Mouse (Mus musculus): ENCODE data around the gene Msantd2.

Msantd2 gene

DNA sequence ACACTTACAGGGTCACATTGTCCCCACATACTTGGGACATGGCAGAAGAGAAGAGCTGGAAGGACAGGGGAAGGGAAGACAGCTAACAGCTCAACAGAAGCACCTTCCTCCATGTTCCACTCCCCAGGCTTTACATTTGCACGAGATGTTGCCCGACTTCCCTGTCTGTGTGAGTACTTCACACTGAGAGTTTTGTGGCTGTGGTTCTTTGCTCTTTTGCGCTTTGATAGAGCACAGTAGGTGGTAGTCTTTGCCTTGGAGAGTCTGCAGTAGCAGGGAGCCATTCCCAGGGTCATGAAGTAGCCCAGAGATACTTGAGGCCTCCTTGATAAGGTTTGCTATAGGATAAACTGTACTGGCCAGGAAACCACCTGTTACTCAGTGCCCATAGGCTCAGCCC is 11.1 kb downstream of the Msantd2 start:
- in situ Hi-C loops (cut with MboI; ENCODE audit: low sequenced_read_pairs) = no loop called here

DNA sequence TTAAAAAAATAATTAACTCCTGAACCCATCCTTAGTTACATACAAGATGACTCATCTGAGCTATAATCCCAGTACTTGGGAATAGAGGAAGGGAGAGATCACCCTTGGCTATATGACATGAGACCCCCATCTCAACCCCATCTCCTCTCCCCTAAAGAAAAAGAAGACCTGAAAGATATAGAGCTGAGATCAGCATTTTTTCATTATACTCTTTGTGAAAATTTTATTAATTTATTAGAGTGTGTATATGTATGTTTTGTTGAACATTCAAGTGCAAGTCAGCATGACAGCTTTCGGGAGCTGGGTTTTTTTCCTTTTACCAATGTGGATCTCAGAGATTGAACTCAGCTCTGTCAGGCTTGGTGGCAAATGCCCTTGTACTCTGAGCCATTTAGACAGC is 12.1 kb downstream of the Msantd2 start:
- in situ Hi-C loops (cut with MboI; ENCODE audit: low sequenced_read_pairs) = no loop called here

DNA sequence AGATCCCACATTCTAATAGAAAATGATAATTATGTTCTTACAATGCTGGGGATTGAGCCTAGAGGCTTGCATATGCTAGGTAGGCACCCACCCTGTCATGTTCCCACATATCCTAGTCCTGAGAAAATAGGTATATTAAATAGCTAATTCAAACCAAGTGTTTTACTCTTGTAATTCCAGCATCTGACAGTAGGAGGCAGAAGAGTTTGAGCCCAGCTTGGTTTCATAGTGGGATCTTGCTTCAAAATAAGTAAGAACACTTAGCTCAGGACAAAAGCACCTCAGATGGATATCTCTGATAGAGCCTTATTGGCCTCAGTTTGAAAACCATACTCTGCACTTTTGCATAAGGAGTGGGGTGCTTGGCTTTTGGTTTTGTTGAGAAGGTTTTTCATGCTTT is 15.2 kb downstream of the Msantd2 start:
- in situ Hi-C loops (cut with MboI; ENCODE audit: low sequenced_read_pairs) = no loop called here

DNA sequence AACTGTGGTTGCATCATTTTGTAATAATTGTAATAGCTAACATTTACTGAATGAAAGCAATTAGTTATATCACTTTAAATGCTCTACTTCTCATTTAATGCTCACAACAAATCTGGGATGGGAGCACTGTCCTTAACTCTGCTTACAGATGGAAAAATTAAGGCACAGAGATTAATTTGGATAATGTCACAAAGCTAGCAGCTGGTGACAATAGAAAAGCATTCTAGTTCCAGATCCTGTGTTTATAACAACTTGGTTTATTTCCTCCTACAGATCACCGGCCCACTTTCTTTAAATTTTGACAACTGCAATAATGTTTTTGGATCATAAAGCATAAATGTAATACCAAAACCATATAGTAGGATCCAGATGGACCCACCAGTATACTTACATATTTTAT is 16.9 kb downstream of the Msantd2 start:
- in situ Hi-C loops (cut with MboI; ENCODE audit: low sequenced_read_pairs) = no loop called here

DNA sequence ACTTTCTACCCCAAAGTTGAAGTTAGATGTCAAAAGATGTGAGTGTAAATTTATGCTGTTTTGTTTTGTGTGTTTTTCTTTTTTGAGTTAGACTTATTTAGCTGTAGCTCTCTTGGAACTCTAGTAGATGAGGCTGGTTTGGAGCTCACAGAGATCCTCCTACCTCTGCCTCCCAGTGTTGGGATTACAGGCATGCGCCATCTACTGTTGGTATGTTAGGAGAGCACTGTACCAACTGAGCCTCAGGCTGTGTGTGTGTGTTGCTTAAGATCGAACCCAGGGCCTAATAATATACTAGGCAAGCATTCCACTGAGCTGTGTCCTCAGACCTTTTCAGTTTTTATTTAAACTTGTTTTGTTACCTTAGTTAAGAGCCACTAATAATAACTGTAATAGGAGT is 23.0 kb downstream of the Msantd2 start:
- in situ Hi-C loops (cut with MboI; ENCODE audit: low sequenced_read_pairs) = no loop called here

DNA sequence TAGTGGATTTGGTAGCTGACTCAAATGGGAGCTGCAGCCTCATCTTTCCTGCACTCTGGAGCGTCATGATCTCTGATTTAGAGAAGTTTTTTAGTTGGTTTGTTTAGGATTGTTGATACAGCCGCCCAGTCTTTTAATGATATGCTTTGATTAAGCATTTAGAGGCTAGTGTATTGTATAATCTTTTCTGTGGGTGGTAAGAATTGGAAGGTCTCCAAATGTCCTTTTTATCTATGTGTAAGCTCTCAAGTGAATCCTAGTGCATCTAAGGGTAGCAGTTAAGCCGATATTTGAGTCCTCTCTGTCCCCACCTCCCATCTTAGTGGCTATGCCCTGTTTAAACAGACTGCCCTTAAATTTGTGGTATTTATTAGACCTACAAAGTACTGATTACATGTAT is 25.3 kb downstream of the Msantd2 start:
- in situ Hi-C loops (cut with MboI; ENCODE audit: low sequenced_read_pairs) = no loop called here

DNA sequence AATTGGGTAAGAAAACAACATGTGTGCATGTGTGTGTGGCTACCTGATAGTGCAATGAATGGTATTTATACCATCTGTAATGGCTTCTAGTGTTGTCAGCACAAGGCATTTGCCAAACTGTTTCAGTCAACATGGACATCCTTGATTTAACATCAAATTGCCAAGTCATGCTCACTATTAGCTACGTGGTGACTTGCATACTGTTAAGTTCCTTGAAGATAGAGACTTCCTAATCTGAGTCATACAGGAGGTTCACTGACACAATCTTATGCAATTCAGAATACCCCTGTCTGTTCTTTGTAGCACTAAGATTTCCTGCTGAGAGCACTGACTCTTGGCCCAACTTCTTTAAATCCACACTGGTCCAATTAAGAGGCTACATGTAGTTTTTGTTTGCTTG is 28.3 kb downstream of the Msantd2 start:
- in situ Hi-C loops (cut with MboI; ENCODE audit: low sequenced_read_pairs) = no loop called here

DNA sequence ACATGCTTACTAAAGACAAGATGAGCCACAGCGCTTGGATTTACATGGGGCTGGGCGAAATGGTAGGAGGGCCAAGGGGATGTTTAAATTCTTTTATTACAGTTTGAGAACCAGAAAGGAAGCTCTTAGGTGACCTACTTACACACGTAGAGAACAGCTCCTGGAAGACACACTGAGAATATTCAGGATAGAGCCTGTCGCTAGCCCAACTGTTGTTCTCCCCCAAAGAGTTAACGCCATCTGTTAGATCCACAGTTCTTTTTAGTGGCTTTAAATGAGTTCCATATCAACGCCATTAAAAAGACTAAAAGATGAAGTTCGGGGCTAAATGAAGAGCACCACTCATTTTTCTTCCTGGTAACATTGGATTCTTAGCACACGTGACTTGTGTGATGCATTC is 29.9 kb downstream of the Msantd2 start:
- in situ Hi-C loops (cut with MboI; ENCODE audit: low sequenced_read_pairs) = no loop called here

DNA sequence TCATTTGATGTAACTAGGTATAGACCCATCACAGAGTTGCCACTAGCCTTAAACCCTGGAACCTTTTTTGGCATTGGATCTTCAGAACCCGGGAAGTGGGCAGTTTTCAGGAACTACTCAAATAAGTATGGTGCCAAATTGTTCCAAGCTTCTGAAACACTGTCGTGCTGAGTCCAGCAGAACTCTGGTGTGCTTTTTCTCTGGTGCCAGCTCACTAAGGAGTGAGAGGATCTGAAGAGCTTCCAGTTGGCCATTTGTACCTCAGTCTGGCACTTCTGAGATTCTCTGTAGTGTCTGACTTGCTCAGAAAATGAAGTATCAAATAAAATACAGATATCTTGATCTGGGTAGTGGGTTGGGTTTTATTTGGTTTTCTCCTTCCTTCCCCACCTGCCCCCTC is 30.9 kb downstream of the Msantd2 start:
- in situ Hi-C loops (cut with MboI; ENCODE audit: low sequenced_read_pairs) = no loop called here

DNA sequence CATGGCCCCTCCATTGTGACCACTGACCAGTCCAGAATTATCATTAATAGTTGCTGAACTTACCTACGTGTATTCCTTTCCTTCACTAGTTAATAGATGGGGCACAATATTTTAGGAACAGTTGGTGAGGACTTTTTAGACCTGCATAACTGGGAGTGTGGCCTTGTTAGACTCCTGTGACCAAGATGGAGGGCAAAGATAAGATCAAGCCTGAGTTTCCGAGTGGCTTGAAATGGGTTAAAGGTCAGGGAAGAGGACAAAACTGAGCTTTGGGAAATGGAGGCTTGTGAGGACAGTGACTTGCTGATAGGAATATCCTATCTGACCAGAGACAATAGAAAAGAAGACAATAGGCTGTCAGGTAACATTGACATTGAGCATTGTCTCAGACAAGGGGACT is 36.3 kb downstream of the Msantd2 start:
- in situ Hi-C loops (cut with MboI; ENCODE audit: low sequenced_read_pairs) = no loop called here

DNA sequence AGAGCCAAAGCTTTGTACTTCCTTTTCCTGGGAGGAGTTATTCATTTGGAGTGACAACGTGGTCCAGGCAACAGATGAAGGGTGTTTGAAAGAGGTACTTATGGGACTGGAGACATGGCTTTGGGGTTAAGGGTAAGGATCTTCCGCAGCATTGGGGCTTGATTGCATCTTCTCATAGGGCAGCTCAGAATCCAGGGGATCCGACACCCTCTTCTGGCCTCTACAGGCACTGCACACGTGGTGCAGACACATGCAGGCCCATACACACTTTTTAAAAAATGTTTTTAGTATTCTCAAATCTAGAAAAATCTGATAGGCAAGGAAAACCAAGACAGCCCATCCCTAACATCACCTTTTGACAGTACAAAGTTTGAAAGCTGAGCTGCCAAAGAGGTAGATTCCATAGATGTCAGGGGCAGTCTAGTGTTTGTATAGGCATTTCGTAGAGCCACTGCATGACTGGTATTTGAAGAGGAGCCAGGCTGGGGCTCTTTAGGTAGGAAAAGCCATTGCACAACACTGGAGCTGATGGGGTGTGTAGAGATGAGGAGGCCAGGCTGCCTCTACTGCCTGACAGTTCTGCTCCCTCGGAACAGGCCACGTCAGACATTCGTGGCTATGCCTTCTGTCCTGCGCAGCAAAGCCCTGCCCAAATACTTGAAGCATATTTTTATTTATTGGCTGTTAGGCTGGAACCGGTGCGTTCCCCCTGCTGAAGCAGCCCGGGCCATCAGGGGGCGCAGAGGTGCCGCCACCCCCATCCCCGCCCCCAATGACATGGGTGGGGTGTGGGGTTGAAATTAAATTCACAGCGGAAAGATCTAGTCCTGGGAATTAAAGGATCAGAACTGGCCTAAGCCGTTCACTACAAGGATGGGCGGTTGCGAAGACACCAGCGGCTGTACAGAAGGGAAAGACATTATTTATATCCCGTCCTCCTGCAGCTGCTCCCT is 37.6 kb downstream of the Msantd2 start:
- in situ Hi-C loops (cut with MboI; ENCODE audit: low sequenced_read_pairs) = no loop called here

DNA sequence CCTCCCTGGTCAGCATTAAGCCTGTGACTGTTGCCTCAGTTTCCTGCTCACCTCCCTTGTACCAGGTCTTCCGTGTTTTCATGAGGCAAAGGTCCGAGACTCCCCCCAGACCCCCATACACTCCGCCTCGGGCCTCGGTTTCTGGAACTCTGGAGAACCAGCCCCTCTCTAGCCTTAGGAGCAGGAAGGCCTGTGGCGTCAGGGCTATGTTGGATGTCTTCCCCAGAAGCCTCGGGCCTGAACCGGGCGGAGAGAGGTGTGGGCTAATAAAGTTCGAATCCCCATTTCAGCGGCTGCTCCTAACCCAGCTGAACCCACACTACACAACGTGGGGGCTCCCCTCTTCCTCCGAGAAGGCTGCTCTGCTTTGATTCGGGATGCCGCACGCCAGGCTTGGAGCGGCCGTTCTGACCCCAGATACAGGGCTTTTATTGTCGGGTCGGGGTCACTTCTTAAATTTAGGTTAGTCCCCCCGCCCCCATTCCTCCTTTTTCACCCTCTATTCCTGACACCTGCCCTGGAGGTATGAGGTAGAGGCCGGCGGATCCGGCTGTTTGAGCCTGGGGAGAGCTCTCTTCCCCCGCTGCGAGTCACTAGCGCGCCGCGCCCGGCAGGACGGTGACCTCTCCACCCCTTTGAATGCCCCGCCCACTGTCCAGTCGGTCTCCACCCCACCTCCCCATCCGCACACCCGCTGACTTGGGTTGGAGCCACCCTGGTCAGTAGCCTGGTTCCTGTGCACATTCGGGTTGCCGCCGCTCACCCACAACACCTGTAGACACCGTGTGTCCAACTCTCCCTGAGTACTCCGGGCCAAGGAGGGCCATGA is 38.5 kb downstream of the Msantd2 start, which contains the start of gene Esam:
Gene Esam, plus strand, starts transcription at position 683 of the 829 bp plus-strand sequence.
- in situ Hi-C loops (cut with MboI; ENCODE audit: low sequenced_read_pairs) = no loop called here

DNA sequence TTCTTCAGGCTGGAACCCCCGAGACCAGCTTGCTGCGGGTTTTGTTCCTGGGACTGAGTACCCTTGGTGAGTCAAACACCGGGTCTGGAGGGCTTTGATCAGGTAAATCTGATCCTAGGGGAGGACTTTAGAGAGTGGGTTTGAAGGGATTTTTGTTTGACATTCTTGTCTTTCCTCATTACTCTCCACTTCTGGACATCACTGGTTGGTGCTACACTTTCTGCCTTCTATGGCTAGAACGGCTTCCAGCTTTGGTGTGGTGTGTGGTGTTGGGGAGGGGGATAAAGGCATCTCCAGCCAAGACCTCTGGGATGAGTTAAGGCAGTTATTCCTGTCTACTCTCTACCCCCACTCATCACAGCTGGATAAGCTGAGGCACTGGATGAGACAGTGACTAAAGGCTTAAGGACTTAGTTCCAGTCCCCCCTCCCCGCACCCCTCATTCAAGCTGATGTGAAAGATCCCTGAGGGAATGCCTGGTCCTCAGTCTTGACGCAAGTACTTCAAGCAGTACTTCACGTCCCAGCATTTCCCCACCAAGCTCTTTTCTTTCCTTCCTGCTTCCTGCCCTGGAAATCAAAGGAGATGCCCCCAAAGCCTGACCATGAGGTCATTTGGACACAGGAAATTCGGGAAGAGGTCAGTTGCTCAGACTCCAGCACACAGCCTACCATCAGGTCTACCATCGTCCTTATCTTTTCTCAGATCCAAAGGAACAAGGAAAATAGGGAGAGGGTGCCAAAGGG is 39.3 kb downstream of the Msantd2 start:
- in situ Hi-C loops (cut with MboI; ENCODE audit: low sequenced_read_pairs) = no loop called here

DNA sequence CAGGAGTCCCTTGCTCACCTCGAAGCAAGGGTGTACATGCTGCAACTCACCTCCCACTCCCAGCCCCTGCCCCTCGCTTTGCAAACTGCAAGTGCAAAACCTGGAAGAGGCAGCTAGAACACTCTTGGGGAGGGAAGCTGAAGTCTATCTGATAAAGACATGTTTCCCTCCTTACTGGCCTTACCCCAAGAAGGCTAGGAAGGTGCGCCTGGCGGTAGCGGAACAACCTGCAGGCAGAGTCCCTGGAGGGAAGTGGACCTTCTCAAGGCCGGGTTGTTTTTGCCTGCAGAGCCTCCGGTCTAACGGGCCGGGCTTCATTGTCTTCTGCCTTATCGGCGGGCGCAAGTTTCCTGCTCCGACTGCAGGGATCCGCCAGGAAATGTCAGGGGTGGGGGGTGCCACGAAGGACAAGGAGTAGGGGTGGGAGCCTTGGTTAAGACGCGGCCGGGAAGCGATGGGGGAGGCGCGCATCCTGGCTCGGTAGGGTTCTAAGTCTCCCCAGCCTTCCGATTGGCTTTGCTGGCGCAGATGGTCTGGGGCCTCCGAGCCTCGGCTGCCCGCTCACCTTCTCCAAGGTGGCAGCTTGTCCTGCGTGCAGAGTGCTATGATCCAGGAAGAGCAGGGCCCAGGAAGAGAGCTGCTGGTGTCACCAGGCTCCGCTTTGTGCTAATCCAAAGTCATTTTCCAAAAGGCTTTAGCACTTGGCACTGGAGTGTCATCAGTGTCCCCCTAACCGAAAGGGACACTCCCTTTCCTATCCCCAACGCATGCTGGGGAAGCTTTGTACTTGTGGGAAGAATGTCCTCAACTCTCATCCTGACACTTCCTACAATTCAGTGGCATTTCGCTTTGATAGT is 41.1 kb downstream of the Msantd2 start:
- in situ Hi-C loops (cut with MboI; ENCODE audit: low sequenced_read_pairs) = no loop called here

DNA sequence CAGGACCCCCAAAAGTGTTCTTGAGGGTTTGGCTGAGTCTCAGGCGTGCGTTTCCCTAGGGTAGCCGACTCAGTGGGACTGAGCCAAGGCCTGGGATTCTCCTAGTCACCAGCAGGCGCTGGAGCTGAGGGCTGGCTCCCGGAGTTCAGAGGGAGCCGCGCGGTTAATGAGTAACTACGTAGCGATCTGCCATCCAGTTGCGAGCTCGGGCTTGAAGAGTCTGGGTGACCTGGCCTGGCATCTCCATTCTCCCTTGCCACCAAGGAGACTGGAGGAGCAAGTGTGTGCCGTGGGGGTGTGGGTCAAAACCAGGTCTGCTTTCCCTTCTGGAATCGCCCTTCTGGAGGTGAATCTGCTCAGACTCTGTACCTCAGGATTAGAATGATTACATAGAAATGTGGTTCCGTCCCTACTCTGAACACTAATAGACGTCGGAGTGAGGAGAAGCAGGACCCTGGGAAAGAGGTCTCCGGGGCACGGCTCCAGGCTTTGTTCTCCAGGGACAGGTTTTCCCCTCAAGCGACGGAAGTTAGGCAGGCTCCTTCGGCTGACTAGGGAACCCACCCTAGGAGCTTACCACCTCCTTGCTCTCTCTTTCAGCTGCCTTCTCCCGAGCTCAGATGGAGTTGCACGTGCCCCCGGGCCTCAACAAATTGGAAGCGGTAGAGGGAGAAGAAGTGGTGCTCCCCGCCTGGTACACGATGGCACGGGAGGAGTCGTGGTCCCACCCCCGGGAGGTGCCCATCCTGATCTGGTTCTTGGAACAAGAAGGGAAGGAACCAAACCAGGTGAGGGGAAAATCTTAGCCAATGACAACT is 42.0 kb downstream of the Msantd2 start:
- in situ Hi-C loops (cut with MboI; ENCODE audit: low sequenced_read_pairs) = no loop called here

DNA sequence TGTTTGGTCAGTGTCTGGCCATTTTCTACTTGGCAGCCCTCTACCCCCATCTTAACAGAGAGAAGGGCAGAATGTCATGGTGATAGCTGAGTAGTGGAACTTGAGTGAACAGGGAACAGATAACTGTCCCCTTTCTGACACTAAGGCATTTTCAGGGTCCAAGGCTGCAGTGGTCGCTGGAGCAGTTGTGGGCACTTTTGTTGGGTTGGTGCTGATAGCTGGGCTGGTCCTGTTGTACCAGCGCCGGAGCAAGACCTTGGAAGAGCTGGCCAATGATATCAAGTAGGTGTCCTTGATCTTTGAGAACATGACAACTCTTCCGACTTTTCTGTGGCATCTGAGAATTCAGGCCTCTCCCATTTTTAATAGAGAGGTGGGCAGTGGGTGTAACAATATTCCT is 47.7 kb downstream of the Msantd2 start:
- in situ Hi-C loops (cut with MboI; ENCODE audit: low sequenced_read_pairs) = no loop called here

DNA sequence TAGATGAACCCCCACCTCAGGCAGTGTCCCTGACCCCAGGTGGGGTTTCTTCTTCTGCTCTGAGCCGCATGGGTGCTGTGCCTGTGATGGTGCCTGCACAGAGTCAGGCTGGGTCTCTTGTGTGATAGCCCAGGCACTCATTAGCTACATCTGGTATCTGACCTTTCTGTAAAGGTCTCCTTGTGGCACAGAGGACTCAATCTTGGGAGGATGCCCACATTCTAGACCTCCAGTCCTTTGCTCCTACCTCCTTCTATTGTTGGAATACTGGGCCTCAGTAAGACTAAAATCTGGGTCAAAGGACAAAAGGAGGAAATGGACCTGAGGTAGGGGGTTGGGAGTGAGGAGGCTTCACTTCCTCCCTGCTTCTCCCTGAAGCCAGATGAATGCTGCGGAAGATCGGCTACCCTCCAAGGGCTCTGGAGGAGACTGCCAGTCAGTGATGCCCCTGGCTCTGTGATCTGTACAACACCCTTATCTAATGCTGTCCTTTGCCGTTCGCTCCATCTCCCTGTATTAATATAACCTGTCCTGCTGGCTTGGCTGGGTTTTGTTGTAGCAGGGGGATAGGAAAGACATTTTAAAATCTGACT is 48.6 kb downstream of the Msantd2 start:
- in situ Hi-C loops (cut with MboI; ENCODE audit: low sequenced_read_pairs) = no loop called here

DNA sequence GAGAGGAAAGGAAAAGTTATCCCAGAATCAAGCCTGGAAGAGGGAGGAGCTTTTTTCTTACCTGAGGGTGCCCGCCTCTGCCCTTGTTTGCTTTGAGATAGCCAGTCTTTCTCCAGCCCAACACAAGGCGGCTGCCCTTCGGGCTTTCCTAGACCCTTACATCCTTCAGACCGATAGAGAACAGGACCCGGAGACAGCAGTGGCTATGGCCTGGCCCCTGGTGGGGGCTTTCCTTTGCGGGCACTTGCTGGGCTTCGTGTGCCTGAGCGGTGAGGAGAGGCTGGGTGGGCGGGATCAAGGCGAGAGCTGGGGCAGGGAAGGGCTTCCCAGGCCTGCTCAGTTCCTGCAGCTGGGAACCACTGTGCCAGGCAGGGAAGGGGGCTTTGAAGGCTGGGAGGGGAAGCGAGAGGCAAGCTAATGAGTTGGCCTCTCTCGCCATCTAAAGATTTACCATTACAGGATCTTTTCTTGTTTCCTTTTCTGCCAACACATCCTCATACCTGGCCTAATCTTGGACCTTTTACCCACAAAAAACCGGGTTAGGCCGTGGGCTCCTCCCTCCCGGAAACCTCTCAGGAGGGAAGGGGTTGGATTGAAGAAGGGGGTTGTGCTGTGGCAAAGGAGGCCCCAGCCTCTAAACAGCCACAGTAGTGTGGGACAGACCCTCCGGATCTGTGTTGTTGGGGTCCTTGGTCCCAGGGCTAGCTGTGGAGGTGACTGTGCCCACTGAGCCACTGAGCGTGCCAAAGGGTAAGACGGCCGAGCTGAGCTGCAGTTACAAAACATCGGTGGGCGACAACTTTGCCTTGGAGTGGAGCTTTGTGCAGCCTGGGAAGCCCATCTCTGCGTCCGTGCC is 50.3 kb downstream of the Msantd2 start, which contains the start of gene Vsig2:
Gene Vsig2, plus strand, starts transcription at position 86 of the 856 bp plus-strand sequence.
- in situ Hi-C loops (cut with MboI; ENCODE audit: low sequenced_read_pairs) = no loop called here
